Mouse (Mus musculus) heart, embryonic 11.5 days (tissue): ENCODE measurements around the gene Nudt19. TPM values are rescaled to one million over a fixed set of nuclear protein-coding genes. Genes with fewer than 3 reads are reported as not detected.
"Not testable (repeated sequence)": the region's sequence is repeated elsewhere in the genome, so short reads cannot be mapped to it uniquely, and the experiment has no call there.

Experiments used
- ATAC-seq: fragments of 200-750 bp; cut with Nextera tagmentation; replicated peaks from 2 replicates; pipeline ENCODE4 v1.8.0; 2017; ENCODE audit warnings: moderate library complexity; ENCODE audit not compliant: insufficient number of reproducible peaks, low FRiP score, low TSS enrichment
- H3K27ac ChIP-seq: fragments of 300-500 bp; sonication (generic); 2 replicates; pipeline ENCODE4 v1.5.1; 2014; ENCODE audit warnings: mild to moderate bottlenecking, low read depth, low read length
- H3K27me3 ChIP-seq: fragments of 300-500 bp; sonication (generic); 2 replicates; pipeline ENCODE4 v1.6.1; 2014; ENCODE audit warnings: mild to moderate bottlenecking, low read length, mixed read lengths; ENCODE audit not compliant: control insufficient read depth, insufficient read depth
- H3K36me3 ChIP-seq: fragments of 300-500 bp; sonication (generic); 2 replicates; pipeline ENCODE4 v1.6.1; 2014; ENCODE audit warnings: mild to moderate bottlenecking, low read length, moderate library complexity, mixed read lengths; ENCODE audit not compliant: control insufficient read depth, insufficient read depth
- H3K4me1 ChIP-seq: fragments of 300-500 bp; sonication (generic); 2 replicates; pipeline ENCODE4 v1.6.1; 2014; ENCODE audit warnings: low read length; ENCODE audit not compliant: control insufficient read depth, insufficient read depth
- H3K4me2 ChIP-seq: fragments of 300-500 bp; sonication (generic); 2 replicates; pipeline ENCODE4 v1.6.1; 2014; ENCODE audit warnings: mild to moderate bottlenecking, moderate library complexity
- H3K4me3 ChIP-seq: fragments of 300-500 bp; sonication (generic); 2 replicates; pipeline ENCODE4 v1.5.1; 2014; ENCODE audit warnings: low read depth, low read length
- H3K9ac ChIP-seq: fragments of 300-500 bp; sonication (generic); 2 replicates; pipeline ENCODE4 v1.6.1; 2014; ENCODE audit warnings: mild to moderate bottlenecking, low read depth, low read length, moderate library complexity
- H3K9me3 ChIP-seq: fragments of 300-500 bp; sonication (generic); replicated peaks from 2 replicates; pipeline ENCODE4 v1.6.1; 2016; ENCODE audit warnings: low read length; ENCODE audit not compliant: control insufficient read depth
- WGBS: fragments of 180-500 bp; shearing (Covaris S2); extraction: QIAGEN DNeasy Blood & Tissue Kit; methylation state at CpG from one replicate; pipeline ENCODE4 v1.1.7; 2014; ENCODE audit not compliant: insufficient replicate concordance; 5-methylcytosine and 5-hydroxymethylcytosine counted together
- polyA plus RNA-seq: library from polyadenylated mRNA; unstranded; fragments of >200 nt; fragmentation: Nextera tagmentation; extraction: Ambion mirVana; gene quantifications from 2 replicates; pipeline ENCODE4 v1.2.1, GENCODE M21; 2014

Nudt19 gene
- polyA plus RNA-seq, 1 experiment from 2014 or later, result 90.4 TPM

DNA sequence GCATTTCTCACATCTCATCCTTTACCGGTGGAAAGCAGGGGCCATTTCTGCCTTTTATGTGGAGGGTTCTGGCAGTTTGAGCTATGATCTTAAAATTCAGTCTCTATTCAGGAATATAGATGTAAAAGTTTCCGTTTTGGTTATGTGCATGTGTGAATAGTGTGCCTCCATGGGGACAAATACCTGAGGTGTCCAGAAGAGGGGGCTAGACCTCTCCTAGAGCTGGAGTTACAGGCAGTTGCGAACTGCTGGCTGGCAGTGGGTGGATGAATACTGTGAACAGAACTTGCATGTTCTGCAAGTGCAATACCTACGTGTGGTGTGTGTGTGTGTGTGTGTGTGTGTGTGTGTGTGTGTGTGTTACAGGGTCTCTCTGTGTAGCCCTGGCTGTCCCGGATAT lies 26.6 kb upstream of the Nudt19 start:
- no peaks in the 10 kb centered on the region for H3K36me3 ChIP-seq
- WGBS, result 59% methylated on average over 5 of the region's 5 CpGs
- no peaks in the 10 kb centered on the region for H3K9me3 ChIP-seq
- no peak overlapping the region for H3K27ac ChIP-seq
- no peak overlapping the region for H3K4me3 ChIP-seq
- H3K9ac ChIP-seq, result no peak overlapping the region
- peaks cover 12% of the 10 kb centered on the region for H3K4me1 ChIP-seq
- peaks cover 12% of the 10 kb centered on the region; the same call in 1 of the 2 replicates for H3K27me3 ChIP-seq
- no peak for ATAC-seq
- no peak overlapping the region for H3K4me2 ChIP-seq

DNA sequence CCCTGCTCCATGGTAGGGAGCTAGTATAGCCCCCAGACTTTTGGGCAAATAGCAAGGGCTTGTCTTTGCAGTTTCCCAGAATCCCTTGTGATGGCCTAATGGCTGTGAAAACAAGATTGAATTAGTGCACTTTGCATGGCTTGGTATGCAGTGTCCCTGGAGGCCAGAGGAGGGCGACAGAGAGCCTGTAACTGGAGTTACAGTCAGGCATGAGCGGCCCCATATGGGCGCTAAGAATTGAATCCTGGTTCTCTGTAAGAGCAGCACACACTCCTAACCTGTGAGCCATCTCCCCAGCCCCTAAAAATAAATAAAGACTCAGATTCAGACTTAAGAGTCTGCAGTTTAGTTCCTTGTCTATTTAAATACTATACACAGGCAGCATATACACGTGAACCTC lies 23.7 kb upstream of the Nudt19 start:
- Histone ChIP-seq H3K4me1 (peaks cover 4% of the 10 kb centered on the region; the same call in 1 of the 2 replicates), H3K36me3 (no peaks in the 10 kb centered on the region), H3K27me3 (peaks cover 12% of the 10 kb centered on the region; the same call in 1 of the 2 replicates), H3K27ac (no peak overlapping the region), H3K4me2 (no peak overlapping the region), H3K9me3 (no peaks in the 10 kb centered on the region), H3K9ac (no peak overlapping the region), H3K4me3 (no peak overlapping the region)
- ATAC-seq, result no peak
- 30% methylated on average over 4 of the region's 4 CpGs for WGBS

DNA sequence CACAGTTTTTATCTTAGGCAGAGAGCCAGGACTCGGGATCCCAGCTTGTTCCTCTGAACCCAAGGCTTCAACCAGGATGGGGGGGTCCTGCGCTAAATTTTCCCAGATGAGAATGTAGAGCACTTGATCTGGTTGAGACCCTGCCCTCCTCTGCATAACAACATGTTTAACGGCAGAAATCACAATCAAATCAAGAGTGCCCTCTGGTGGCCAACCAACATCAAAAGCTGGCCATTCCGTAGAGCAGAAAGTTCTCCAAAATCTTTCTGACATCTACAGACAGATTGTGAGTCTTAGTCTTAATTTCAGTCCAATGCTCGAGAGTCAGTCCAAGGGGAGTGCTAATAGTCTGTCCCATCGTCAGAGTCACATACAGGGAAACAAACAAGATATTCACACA lies 14.8 kb upstream of the Nudt19 start:
- not testable (repeated sequence) for H3K36me3 ChIP-seq, H3K4me2 ChIP-seq, H3K9me3 ChIP-seq, H3K4me1 ChIP-seq, H3K4me3 ChIP-seq, ATAC-seq, H3K27me3 ChIP-seq, H3K27ac ChIP-seq, H3K9ac ChIP-seq
- WGBS, result 31% methylated on average over 6 of the region's 6 CpGs

DNA sequence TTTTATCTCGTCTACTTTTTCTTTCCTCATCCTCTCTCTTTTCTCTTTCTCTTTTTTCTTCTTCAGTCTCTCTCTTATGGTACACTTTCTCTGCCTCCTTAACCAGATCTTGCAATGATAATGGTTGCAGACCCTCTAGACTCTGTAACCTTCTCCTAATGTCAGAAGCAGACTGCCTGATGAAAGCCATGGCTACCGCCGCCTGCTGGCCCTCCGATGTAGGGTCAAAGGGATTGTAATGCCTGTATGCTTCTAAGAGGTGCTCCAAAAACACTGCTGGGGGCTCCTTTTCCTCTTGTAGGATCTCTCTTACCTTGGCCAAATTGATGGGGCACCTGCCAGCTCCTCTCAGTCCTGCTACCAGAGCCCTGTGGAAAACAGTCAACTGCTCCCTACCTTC lies 13.6 kb upstream of the Nudt19 start:
- not testable (repeated sequence) for H3K4me1 ChIP-seq, H3K27ac ChIP-seq, H3K27me3 ChIP-seq, H3K4me2 ChIP-seq, H3K36me3 ChIP-seq, H3K4me3 ChIP-seq, ATAC-seq, H3K9me3 ChIP-seq, H3K9ac ChIP-seq
- WGBS, result 87% methylated on average over 4 of the region's 4 CpGs

DNA sequence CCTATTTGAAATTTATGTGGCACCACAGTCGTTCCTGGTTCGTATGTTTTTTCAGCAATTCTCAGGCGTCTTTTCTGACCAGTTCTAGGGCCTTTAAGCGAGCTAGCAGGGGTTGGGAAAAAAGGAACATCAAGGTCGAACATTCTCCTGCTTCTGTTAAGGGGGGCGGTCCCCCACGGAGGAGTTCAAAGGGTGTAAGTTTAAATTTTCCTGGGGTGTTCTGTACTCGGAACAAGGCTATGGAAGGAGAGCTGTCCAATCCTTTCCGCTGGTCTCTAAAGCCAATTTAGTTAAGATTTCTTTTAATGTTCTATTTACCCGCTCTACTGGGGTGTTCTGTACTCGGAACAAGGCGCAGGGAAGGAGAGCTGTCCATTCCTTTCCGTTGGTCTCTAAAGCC lies 9.9 kb upstream of the Nudt19 start:
- not testable (repeated sequence) for H3K27ac ChIP-seq, H3K4me2 ChIP-seq, ATAC-seq, H3K4me3 ChIP-seq, H3K27me3 ChIP-seq, H3K4me1 ChIP-seq, H3K36me3 ChIP-seq, H3K9ac ChIP-seq, H3K9me3 ChIP-seq
- 80% methylated on average over 13 of the region's 13 CpGs for WGBS

DNA sequence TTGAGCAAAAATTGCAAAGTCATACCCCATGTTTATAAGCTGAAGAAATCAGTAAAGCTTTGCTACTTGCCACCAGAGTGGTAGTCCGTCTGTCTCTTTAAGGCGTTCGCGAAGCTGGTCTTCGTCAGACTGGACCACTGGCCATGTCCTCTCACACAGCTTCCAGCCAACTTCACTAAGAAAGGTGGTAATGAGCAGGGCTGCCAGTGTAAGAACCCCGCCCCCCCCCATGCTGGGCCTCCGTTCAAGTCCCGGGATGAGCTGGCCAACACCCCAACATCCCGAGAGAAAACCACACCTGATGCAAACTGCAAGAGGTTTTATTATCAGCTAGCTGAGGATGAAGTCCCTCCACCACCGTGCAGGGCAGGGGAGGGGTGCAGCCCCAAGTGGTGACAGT lies 8.8 kb upstream of the Nudt19 start:
- WGBS, result 74% methylated on average over 10 of the region's 10 CpGs
- H3K9ac ChIP-seq, H3K36me3 ChIP-seq, H3K27ac ChIP-seq, ATAC-seq, H3K9me3 ChIP-seq, H3K4me2 ChIP-seq, H3K4me1 ChIP-seq, H3K4me3 ChIP-seq, H3K27me3 ChIP-seq: not testable (repeated sequence)

DNA sequence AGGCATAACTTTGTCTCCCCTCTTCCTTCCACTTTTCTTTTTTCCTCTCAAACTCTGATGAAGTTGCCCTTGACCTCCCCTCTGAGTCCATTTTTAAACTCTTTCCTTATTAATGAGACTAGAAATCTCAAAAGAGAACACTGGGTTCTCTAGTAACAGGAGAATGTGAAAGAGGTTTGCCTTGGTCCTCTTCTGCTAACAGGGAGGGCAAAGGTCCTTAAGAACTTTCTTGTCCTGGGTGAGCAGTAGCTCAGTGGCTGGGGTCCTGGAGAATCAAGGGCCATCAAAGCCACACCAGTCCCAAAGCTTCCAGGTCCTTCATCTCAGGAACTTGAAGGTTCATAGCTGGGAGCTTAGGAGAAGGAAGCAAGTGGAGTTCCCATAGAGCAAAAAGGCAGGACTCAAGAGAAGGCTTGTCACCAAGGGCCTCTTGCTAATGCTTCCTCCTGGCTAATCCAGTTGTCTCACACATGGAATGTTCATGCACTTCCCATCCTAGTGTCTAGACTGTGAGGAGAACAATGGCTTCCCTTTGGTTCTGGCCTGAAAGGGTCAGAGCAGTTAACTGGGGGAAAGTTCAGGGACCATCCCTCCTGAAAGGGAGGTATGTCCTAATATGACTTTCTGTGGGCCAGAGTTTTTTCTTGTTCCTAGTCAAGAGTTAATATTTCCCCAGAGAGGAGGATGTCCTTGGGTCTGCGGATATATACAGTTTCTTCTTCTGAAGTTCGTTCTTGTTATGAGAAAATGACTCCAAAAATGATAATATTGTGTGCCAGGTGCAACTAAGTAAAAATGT lies 8.2 kb upstream of the Nudt19 start:
- Histone ChIP-seq H3K9me3 (no peaks in the 10 kb centered on the region), H3K9ac (no peak overlapping the region), H3K27me3 (no peaks in the 10 kb centered on the region), H3K4me1 (no peaks in the 10 kb centered on the region), H3K36me3 (no peaks in the 10 kb centered on the region), H3K4me2 (no peak overlapping the region), H3K4me3 (no peak overlapping the region), H3K27ac (no peak overlapping the region)
- 78% methylated on average over 2 of the region's 2 CpGs for WGBS
- no peak for ATAC-seq

DNA sequence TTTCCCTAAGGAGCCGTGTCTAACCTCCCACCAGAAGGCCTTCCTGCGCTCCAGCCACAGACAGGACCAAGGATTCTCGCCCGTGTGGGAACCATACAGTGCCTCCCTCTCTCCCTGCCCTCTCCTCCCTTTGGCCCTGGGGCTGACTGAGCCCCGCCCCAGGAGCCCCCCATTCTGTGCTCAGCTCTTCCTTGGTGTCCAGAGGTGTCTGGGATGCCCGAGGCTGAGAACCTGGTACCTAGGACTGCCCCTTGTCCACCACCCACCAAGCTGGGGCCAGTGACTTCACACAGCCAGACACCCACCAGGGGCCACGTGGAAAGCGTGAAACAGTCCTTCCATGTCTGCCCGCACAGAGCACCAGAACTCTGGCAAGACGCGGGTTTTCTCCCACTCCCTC lies 7.0 kb upstream of the Nudt19 start:
- Histone ChIP-seq H3K9me3 (no peaks in the 10 kb centered on the region), H3K4me1 (no peaks in the 10 kb centered on the region), H3K27ac (no peak overlapping the region), H3K27me3 (no peaks in the 10 kb centered on the region), H3K9ac (no peak overlapping the region), H3K36me3 (no peaks in the 10 kb centered on the region), H3K4me2 (no peak overlapping the region), H3K4me3 (no peak overlapping the region)
- 56% methylated on average over 11 of the region's 11 CpGs for WGBS
- no peak for ATAC-seq

DNA sequence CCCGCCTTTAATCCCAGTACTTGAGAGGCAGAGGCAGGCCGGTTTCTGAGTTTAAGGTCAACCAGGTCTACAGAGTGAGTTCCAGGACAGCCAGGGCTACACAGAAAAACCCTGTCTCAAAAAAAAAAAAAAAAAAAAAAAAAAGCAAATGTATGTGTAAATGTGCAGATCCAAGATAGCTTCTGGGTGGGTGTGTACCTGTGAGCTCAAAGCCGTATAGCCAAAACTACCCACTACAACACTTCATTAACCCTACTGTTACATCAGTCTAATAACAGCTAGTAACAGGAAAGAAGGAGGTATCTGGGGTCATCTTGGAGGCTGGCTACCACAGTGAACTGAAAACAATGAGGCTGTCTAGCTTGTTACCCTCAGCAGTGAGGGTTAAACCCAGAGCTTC lies 3.7 kb upstream of the Nudt19 start:
- ATAC-seq, result no peak
- Histone ChIP-seq H3K4me2 (no peak overlapping the region), H3K9ac (no peak overlapping the region)

More for the DNA sequence above, 3.7 kb upstream of the Nudt19 start:
- Histone ChIP-seq H3K4me3 (no peak overlapping the region), H3K27me3 (no peaks in the 10 kb centered on the region), H3K36me3 (no peaks in the 10 kb centered on the region), H3K4me1 (peaks cover 4% of the 10 kb centered on the region; the same call in 1 of the 2 replicates), H3K9me3 (no peaks in the 10 kb centered on the region), H3K27ac (no peak overlapping the region; the same call in 1 of the 2 replicates)
- WGBS, result 80% methylated on average over 3 of the region's 3 CpGs
